Mouse (Mus musculus) limb, embryonic 14.5 days (tissue): ENCODE results near the gene Foxj1. TPM values are rescaled to one million over a fixed set of nuclear protein-coding genes. Genes with fewer than 3 reads are reported as not detected.

ENCODE experiments used
- ATAC-seq: fragments of 200-750 bp; cut with Nextera tagmentation; 2 replicates; pipeline ENCODE4 v1.8.0; 2017; ENCODE audit warnings: low read depth, moderate number of reproducible peaks, moderate TSS enrichment; ENCODE audit not compliant: low FRiP score
- DNase-seq: peaks from one replicate; pipeline ENCODE4 v3.0.0-alpha.2; 2015; ENCODE audit warnings: low spot score
- H3K27ac ChIP-seq: fragments of 300-500 bp; sonication (generic); replicated peaks from 2 replicates; pipeline ENCODE4 v1.5.1; 2014; ENCODE audit warnings: low read depth, mild to moderate bottlenecking, low read length, moderate library complexity, mixed read lengths
- H3K27me3 ChIP-seq: fragments of 300-500 bp; sonication (generic); 2 replicates; pipeline ENCODE4 v1.6.1; 2014; ENCODE audit warnings: low read length, mixed read lengths; ENCODE audit not compliant: control insufficient read depth, insufficient read depth
- H3K36me3 ChIP-seq: fragments of 300-500 bp; sonication (generic); 2 replicates; pipeline ENCODE4 v1.6.1; 2014; ENCODE audit warnings: mild to moderate bottlenecking, low read length, moderate library complexity, mixed read lengths; ENCODE audit not compliant: control insufficient read depth, insufficient read depth
- H3K4me1 ChIP-seq: fragments of 300-500 bp; sonication (generic); 2 replicates; pipeline ENCODE4 v1.6.1; 2014; ENCODE audit warnings: antibody characterized with exemption, low read length, mixed read lengths; ENCODE audit not compliant: control insufficient read depth, insufficient read depth
- H3K4me2 ChIP-seq: fragments of 300-500 bp; sonication (generic); replicated peaks from 2 replicates; pipeline ENCODE4 v1.6.1; 2014; ENCODE audit warnings: low read depth, mild to moderate bottlenecking, low read length, moderate library complexity; ENCODE audit not compliant: severe bottlenecking
- H3K4me3 ChIP-seq: fragments of 300-500 bp; sonication (generic); replicated peaks from 2 replicates; pipeline ENCODE4 v1.5.1; 2014; ENCODE audit warnings: low read length
- H3K9ac ChIP-seq: fragments of 300-500 bp; sonication (generic); 2 replicates; pipeline ENCODE4 v1.6.1; 2014; ENCODE audit warnings: mild to moderate bottlenecking, low read depth, low read length, moderate library complexity; ENCODE audit not compliant: severe bottlenecking
- H3K9me3 ChIP-seq: fragments of 300-500 bp; sonication (generic); 2 replicates; pipeline ENCODE4 v1.6.1; 2016; ENCODE audit warnings: low read length; ENCODE audit not compliant: control insufficient read depth
- POLR2A ChIP-seq: fragments of 200-500 bp; IDR thresholded peaks from 2 replicates; pipeline ENCODE4 v1.8.0; 2012; ENCODE audit warnings: inconsistent platforms, mild to moderate bottlenecking, moderate library complexity, borderline replicate concordance; ENCODE audit not compliant: insufficient read depth, insufficient read length; ENCODE audit errors: extremely low read depth
- WGBS: fragments of 180-500 bp; shearing (Covaris S2); extraction: QIAGEN DNeasy Blood & Tissue Kit; methylation state at CpG from one replicate; pipeline ENCODE4 v1.1.7; 2014; 5-methylcytosine and 5-hydroxymethylcytosine counted together
- polyA plus RNA-seq, 2 experiments: library from polyadenylated mRNA; depleted of rRNA in 1 of 2; stranded (reverse) in 1 of 2; unstranded in 1 of 2; fragments of >200 nt; fragmentation: Nextera tagmentation in 1 of 2; extraction: Ambion mirVana in 1 of 2; gene quantifications; 2 replicates each; pipeline versions ENCODE4 v1.2.1 to v1.2.3; 2012 to 2014

The Foxj1 gene
- polyA plus RNA-seq, 2 experiments, result 0.14 to 0.85 TPM

DNA sequence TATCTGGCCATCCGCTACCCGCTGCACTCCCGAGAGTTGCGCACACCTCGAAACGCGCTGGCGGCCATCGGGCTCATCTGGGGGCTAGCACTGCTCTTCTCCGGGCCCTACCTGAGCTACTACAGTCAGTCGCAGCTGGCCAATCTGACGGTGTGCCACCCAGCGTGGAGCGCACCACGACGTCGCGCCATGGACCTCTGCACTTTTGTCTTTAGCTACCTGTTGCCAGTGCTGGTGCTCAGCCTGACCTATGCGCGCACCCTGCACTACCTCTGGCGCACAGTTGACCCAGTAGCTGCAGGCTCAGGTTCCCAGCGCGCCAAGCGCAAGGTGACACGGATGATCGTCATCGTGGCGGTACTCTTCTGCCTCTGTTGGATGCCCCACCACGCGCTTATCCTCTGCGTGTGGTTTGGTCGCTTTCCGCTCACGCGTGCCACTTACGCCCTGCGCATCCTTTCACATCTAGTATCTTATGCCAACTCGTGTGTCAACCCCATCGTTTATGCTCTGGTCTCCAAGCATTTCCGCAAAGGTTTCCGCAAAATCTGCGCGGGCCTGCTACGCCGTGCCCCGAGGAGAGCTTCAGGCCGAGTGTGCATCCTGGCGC lies 52.2 kb downstream of the Foxj1 start:
- TF ChIP-seq POLR2A, result no peak
- Histone ChIP-seq H3K27ac (no peak overlapping the region), H3K4me1 (peaks cover 7% of the 10 kb centered on the region), H3K4me3 (no peak overlapping the region), H3K4me2 (no peak overlapping the region), H3K9ac (no peak overlapping the region), H3K36me3 (peaks cover 8% of the 10 kb centered on the region), H3K9me3 (no peaks in the 10 kb centered on the region), H3K27me3 (peaks cover 55% of the 10 kb centered on the region)
- ATAC-seq (no peak), DNase-seq (no peak)
- 9% methylated on average over 48 of the region's 48 CpGs for WGBS

DNA sequence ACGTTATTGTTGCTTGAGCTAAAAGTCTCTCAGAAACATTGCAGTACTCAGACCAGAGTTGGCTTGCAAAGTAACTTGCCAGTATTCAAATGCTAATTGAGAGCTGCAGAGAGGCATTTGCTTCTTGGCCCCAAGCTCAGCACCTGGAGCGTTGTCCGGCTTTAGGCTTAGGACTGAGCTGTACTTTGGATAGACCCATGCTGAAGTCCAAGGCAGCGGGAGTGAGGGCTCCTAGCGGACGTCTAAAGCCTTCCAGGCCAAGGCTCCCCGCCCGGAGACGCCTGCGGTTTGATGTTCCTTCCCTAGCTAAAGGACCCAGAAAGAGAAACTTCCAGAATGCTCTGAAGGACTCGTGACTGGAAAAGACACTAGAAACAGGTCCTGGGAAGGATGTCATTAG lies 53.1 kb downstream of the Foxj1 start:
- Histone ChIP-seq H3K4me1 (peaks cover 7% of the 10 kb centered on the region), H3K9me3 (no peaks in the 10 kb centered on the region), H3K4me3 (peak overlapping the region; percentile 32; the same call in 1 of the 2 replicates), H3K27ac (no peak overlapping the region), H3K4me2 (peak overlapping the region; percentile 58; the same call in 1 of the 2 replicates), H3K27me3 (peaks cover 55% of the 10 kb centered on the region), H3K9ac (no peak overlapping the region), H3K36me3 (no peaks in the 10 kb centered on the region)
- TF ChIP-seq POLR2A, result no peak
- DNase-seq, result peak; percentile 34
- ATAC-seq, result no peak
- WGBS, result 2% methylated on average over 11 of the region's 11 CpGs

DNA sequence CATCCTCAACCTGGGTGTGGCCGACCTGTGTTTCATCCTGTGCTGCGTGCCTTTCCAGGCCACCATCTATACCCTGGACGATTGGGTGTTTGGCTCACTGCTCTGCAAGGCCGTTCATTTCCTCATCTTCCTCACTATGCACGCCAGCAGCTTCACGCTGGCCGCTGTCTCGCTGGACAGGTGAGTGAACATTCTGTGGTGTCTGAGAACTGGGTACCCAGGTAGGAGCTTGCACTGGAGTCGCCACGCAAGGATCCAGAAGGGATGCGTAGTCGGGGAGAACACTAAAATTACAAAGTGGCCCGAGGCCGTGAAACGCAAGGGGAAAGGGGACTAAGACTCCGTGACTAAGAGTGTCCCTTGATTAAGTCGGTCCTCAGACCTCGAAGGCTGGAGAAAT lies 53.5 kb downstream of the Foxj1 start:
- H3K27ac ChIP-seq, result no peak overlapping the region
- peak overlapping the region; percentile 58 for H3K4me2 ChIP-seq
- no peaks in the 10 kb centered on the region for H3K9me3 ChIP-seq
- H3K36me3 ChIP-seq, result no peaks in the 10 kb centered on the region
- ATAC-seq (no peak), DNase-seq (no peak)
- peak overlapping the region; percentile 32 for H3K4me3 ChIP-seq
- peaks cover 55% of the 10 kb centered on the region for H3K27me3 ChIP-seq
- H3K9ac ChIP-seq, result peak overlapping the region; percentile 46
- no peak for TF ChIP-seq POLR2A
- 2% methylated on average over 18 of the region's 18 CpGs for WGBS
- peaks cover 7% of the 10 kb centered on the region for H3K4me1 ChIP-seq

DNA sequence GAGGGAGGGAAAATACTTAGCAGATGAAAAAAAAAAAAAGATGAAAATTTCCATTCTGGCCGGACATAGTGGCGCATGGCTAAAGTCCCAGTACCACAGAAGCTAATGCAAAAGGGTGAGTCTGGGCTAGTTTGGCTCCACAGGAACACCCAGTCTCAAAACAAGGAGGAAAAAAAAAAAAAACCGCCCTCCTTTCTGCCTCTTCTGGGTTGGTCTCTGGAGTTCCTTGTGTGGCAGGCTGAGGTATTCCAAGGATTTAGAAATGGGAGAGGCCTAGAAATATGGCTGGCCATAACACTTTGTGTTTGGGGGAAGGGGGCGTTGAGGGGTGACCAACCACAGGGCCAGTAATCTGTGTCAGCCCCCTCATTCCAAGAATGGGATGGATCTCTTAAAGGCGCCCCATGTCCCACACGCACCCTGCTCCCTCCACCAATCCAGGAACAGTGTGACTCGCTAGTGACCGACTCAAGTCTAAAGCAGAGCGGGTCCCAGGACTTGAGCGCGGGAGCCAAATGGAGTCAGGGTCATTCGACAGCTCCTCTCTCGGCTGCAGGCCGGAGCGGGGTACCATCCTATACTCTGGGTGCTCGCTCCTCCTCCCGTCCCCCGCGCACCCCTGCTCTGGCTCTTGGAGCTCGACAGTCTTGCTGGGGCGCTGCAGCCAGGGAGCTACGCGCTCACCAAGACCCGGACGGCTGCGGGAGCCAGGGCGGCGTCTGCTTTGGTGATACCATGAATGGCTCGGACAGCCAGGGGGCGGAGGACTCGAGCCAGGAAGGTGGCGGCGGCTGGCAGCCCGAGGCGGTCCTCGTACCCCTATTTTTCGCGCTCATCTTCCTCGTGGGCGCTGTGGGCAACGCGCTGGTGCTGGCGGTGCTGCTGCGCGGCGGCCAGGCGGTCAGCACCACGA lies 54.2 kb downstream of the Foxj1 start, which contains the start of gene Galr2:
Galr2 (plus strand) TSS at position 189 of the 913 bp plus-strand sequence.
- no peak for TF ChIP-seq POLR2A
- Histone ChIP-seq H3K4me2 (peak within 1 kb of the TSS; percentile 58), H3K27me3 (peaks cover 55% of the 10 kb centered on the region), H3K9me3 (no peaks in the 10 kb centered on the region), H3K36me3 (no peaks in the 10 kb centered on the region), H3K9ac (peak within 1 kb of the TSS; percentile 46), H3K4me1 (peaks cover 7% of the 10 kb centered on the region), H3K27ac (no peak within 1 kb of the TSS), H3K4me3 (peak within 1 kb of the TSS; percentile 32)
- WGBS, result 9% methylated on average over 45 of the region's 48 CpGs
- DNase-seq (no peak), ATAC-seq (no peak)

Other genes starting within 250 kb of the Foxj1 start
- gene Wbp2, start 248.4 kb downstream of the Foxj1 start, polyA plus RNA-seq (2012; rRNA removed), result 58.6 and 76.2 TPM in 2 replicates
- 56.8 and 57.7 TPM in 2 replicates for gene Wbp2, start 248.4 kb downstream of the Foxj1 start, polyA plus RNA-seq (2014; fragmentation: Nextera tagmentation; extraction: Ambion mirVana)
- 25.5 and 35.2 TPM in 2 replicates for gene Trim47, start 208.2 kb downstream of the Foxj1 start, polyA plus RNA-seq (2012; rRNA removed)
- 25.1 and 28.5 TPM in 2 replicates for gene Trim47, start 208.2 kb downstream of the Foxj1 start, polyA plus RNA-seq (2014; fragmentation: Nextera tagmentation; extraction: Ambion mirVana)
- 4.9 and 6.2 TPM in 2 replicates for gene Trim65, start 204.3 kb downstream of the Foxj1 start, polyA plus RNA-seq (2012; rRNA removed)
- gene Trim65, start 204.3 kb downstream of the Foxj1 start, polyA plus RNA-seq (2014; fragmentation: Nextera tagmentation; extraction: Ambion mirVana), result 3.1 and 4.1 TPM in 2 replicates
- gene Mrpl38, start 196.5 kb downstream of the Foxj1 start, polyA plus RNA-seq (2012; rRNA removed), result 52.6 and 56.4 TPM in 2 replicates
- gene Mrpl38, start 196.5 kb downstream of the Foxj1 start, polyA plus RNA-seq (2014; fragmentation: Nextera tagmentation; extraction: Ambion mirVana), result 85.8 and 86.5 TPM in 2 replicates
- 77.7 and 82.6 TPM in 2 replicates for gene Fbf1, start 167.2 kb downstream of the Foxj1 start, polyA plus RNA-seq (2012; rRNA removed)
- 26.4 and 34.8 TPM in 2 replicates for gene Fbf1, start 167.2 kb downstream of the Foxj1 start, polyA plus RNA-seq (2014; fragmentation: Nextera tagmentation; extraction: Ambion mirVana)
- gene Ten1, start 136.5 kb downstream of the Foxj1 start, polyA plus RNA-seq (2012; rRNA removed), result 44.2 and 50.0 TPM in 2 replicates
- 67.4 and 70.5 TPM in 2 replicates for gene Ten1, start 136.5 kb downstream of the Foxj1 start, polyA plus RNA-seq (2014; fragmentation: Nextera tagmentation; extraction: Ambion mirVana)
- 38.1 and 42.9 TPM in 2 replicates for gene Acox1, start 136.4 kb downstream of the Foxj1 start, polyA plus RNA-seq (2012; rRNA removed)
- gene Acox1, start 136.4 kb downstream of the Foxj1 start, polyA plus RNA-seq (2014; fragmentation: Nextera tagmentation; extraction: Ambion mirVana), result 26.3 and 30.1 TPM in 2 replicates
- 6.0 and 8.2 TPM in 2 replicates for gene Evpl, start 97.3 kb downstream of the Foxj1 start, polyA plus RNA-seq (2012; rRNA removed)
- gene Evpl, start 97.3 kb downstream of the Foxj1 start, polyA plus RNA-seq (2014; fragmentation: Nextera tagmentation; extraction: Ambion mirVana), result 17.0 and 21.8 TPM in 2 replicates
- 106 and 111 TPM in 2 replicates for gene Srp68, start 61.2 kb downstream of the Foxj1 start, polyA plus RNA-seq (2012; rRNA removed)
- gene Srp68, start 61.2 kb downstream of the Foxj1 start, polyA plus RNA-seq (2014; fragmentation: Nextera tagmentation; extraction: Ambion mirVana), result 94.9 and 103 TPM in 2 replicates
- 0.24 and 0.59 TPM in 2 replicates for gene Galr2, start 54.5 kb downstream of the Foxj1 start, polyA plus RNA-seq (2012; rRNA removed)
- gene Galr2, start 54.5 kb downstream of the Foxj1 start, polyA plus RNA-seq (2014; fragmentation: Nextera tagmentation; extraction: Ambion mirVana), result 0.33 and 0.37 TPM in 2 replicates
- gene Exoc7, start 28.2 kb downstream of the Foxj1 start, polyA plus RNA-seq (2012; rRNA removed), result 57.7 and 66.7 TPM in 2 replicates
- gene Exoc7, start 28.2 kb downstream of the Foxj1 start, polyA plus RNA-seq (2014; fragmentation: Nextera tagmentation; extraction: Ambion mirVana), result 72.0 and 72.7 TPM in 2 replicates
- 20.1 and 23.2 TPM in 2 replicates for gene Rnf157, start 77.6 kb upstream of the Foxj1 start, polyA plus RNA-seq (2012; rRNA removed)
- gene Rnf157, start 77.6 kb upstream of the Foxj1 start, polyA plus RNA-seq (2014; fragmentation: Nextera tagmentation; extraction: Ambion mirVana), result 17.3 and 19.7 TPM in 2 replicates
- 131 and 148 TPM in 2 replicates for gene Ubald2, start 98.7 kb upstream of the Foxj1 start, polyA plus RNA-seq (2012; rRNA removed)
- gene Ubald2, start 98.7 kb upstream of the Foxj1 start, polyA plus RNA-seq (2014; fragmentation: Nextera tagmentation; extraction: Ambion mirVana), result 46.2 and 48.6 TPM in 2 replicates
- 0.09 and 0.33 TPM in 2 replicates for gene Qrich2, start 130.8 kb upstream of the Foxj1 start, polyA plus RNA-seq (2012; rRNA removed)
- 0.17 and 0.36 TPM in 2 replicates for gene Qrich2, start 130.8 kb upstream of the Foxj1 start, polyA plus RNA-seq (2014; fragmentation: Nextera tagmentation; extraction: Ambion mirVana)
- 134 and 144 TPM in 2 replicates for gene Prpsap1, start 158.8 kb upstream of the Foxj1 start, polyA plus RNA-seq (2012; rRNA removed)
- gene Prpsap1, start 158.8 kb upstream of the Foxj1 start, polyA plus RNA-seq (2014; fragmentation: Nextera tagmentation; extraction: Ambion mirVana), result 148 and 157 TPM in 2 replicates
- gene Sphk1, start 195.5 kb upstream of the Foxj1 start, polyA plus RNA-seq (2012; rRNA removed), result 3.8 and 4.7 TPM in 2 replicates
- 3.2 and 3.4 TPM in 2 replicates for gene Sphk1, start 195.5 kb upstream of the Foxj1 start, polyA plus RNA-seq (2014; fragmentation: Nextera tagmentation; extraction: Ambion mirVana)
- gene Ube2o, start 246.0 kb upstream of the Foxj1 start, polyA plus RNA-seq (2012; rRNA removed), result 29.7 and 33.4 TPM in 2 replicates
- 18.7 and 25.5 TPM in 2 replicates for gene Ube2o, start 246.0 kb upstream of the Foxj1 start, polyA plus RNA-seq (2014; fragmentation: Nextera tagmentation; extraction: Ambion mirVana)